Mouse (Mus musculus): ENCODE results near the gene Mfge8. TPM values are rescaled to one million over a fixed set of nuclear protein-coding genes. Genes with fewer than 3 reads are reported as not detected.

Gene Mfge8
- total and polyA plus RNA-seq, 3 experiments = 4.9 to 9.5 TPM; not detected in 1

GRCm38 (mm10) chr7:79139891-79140591 is 8.8 kb downstream of the Mfge8 start:
- TF ChIP-seq POLR2A (IDR thresholded peaks at IDR 0.05; ENCODE audit: control insufficient read depth in 1 of 2, insufficient read depth in 1 of 2, low read depth in 1 of 2, low read length in 2 of 2, poor library complexity in 1 of 2) = no peak
- peak; percentile 43; the same call in 1 of the 2 replicates for TF ChIP-seq NRF1 (IDR thresholded peaks at IDR 0.05; ENCODE audit: insufficient read depth, low read depth, low read length, poor library complexity, severe bottlenecking)
- no peak for TF ChIP-seq MEF2A (IDR thresholded peaks at IDR 0.05; ENCODE audit: extremely low read depth, insufficient replicate concordance, low read depth, low read length, poor library complexity, severe bottlenecking)
- TF ChIP-seq MAFK (IDR thresholded peaks at IDR 0.05; ENCODE audit: borderline replicate concordance, low read depth, low read length) = peak; percentile 35; the same call in 1 of the 2 replicates
- peaks cover 0 to 4% of the 10 kb centered on the region in 2 experiments; a peak in 1 of 4 replicates for H3K4me1 ChIP-seq (ENCODE audit: control insufficient read depth in 1 of 2, insufficient read depth in 2 of 2, low read length in 2 of 2)
- no peaks in the 10 kb centered on the region for H3K27me3 ChIP-seq (ENCODE audit: control insufficient read depth in 1 of 2, insufficient read depth in 2 of 2, low read length in 2 of 2)
- peak overlapping the region; percentile 40; the same call in 1 of the 2 replicates for H3K9ac ChIP-seq (ENCODE audit: control insufficient read depth, low read depth, low read length, poor library complexity, severe bottlenecking)
- peak overlapping the region; percentile 12 to 39; a peak in 2 of 4 replicates for H3K4me3 ChIP-seq (ENCODE audit: control insufficient read depth in 1 of 2, insufficient read depth in 1 of 2, low read depth in 2 of 2, low read length in 2 of 2)
- no peak overlapping the region for H3K27ac ChIP-seq (ENCODE audit: control insufficient read depth, low read depth, low read length)
- no peaks in the 10 kb centered on the region for H3K36me3 ChIP-seq (ENCODE audit: control insufficient read depth in 1 of 2, insufficient read depth in 2 of 2, low read length in 2 of 2)
- DNase-seq (ENCODE audit: low read depth, low spot score) = peak; percentile 67
- H3K9me3 ChIP-seq (replicated peaks; ENCODE audit: insufficient read depth, low read length) = no peaks in the 10 kb centered on the region
- H3K79me2 ChIP-seq (ENCODE audit: control insufficient read depth, insufficient read depth, low read length, poor library complexity) = no peaks in the 10 kb centered on the region

GRCm38 (mm10) chr7:79139328-79139824 is 9.5 kb downstream of the Mfge8 start:
- Histone ChIP-seq H3K36me3 (ENCODE audit: control insufficient read depth in 1 of 2, insufficient read depth in 2 of 2, low read length in 2 of 2) (no peaks in the 10 kb centered on the region), H3K4me1 (ENCODE audit: control insufficient read depth in 1 of 2, insufficient read depth in 2 of 2, low read length in 2 of 2) (peaks cover 0 to 4% of the 10 kb centered on the region in 2 experiments; a peak in 1 of 4 replicates), H3K79me2 (ENCODE audit: control insufficient read depth, insufficient read depth, low read length, poor library complexity) (no peaks in the 10 kb centered on the region), H3K27me3 (ENCODE audit: control insufficient read depth in 1 of 2, insufficient read depth in 2 of 2, low read length in 2 of 2) (no peaks in the 10 kb centered on the region), H3K9me3 (replicated peaks; ENCODE audit: insufficient read depth, low read length) (no peaks in the 10 kb centered on the region), H3K9ac (ENCODE audit: control insufficient read depth, low read depth, low read length, poor library complexity, severe bottlenecking) (no peak overlapping the region), H3K27ac (ENCODE audit: control insufficient read depth, low read depth, low read length) (no peak overlapping the region), H3K4me3 (ENCODE audit: control insufficient read depth in 1 of 2, insufficient read depth in 1 of 2, low read depth in 2 of 2, low read length in 2 of 2) (no peak overlapping the region)
- TF ChIP-seq EP300 (IDR thresholded peaks at IDR 0.05; ENCODE audit: low read depth in 1 of 2, low read length in 2 of 2) (no peak), ZC3H11A (IDR thresholded peaks at IDR 0.05; ENCODE audit: low read depth, low read length) (no peak), RAD21 (IDR thresholded peaks at IDR 0.05; ENCODE audit: low read depth, low read length) (no peak), CHD1 (IDR thresholded peaks at IDR 0.05; ENCODE audit: low read depth, low read length) (no peak), TBP (IDR thresholded peaks at IDR 0.05; ENCODE audit: low read depth, low read length) (no peak), RCOR1 (IDR thresholded peaks at IDR 0.05; ENCODE audit: low read depth, low read length) (no peak), GABPA (IDR thresholded peaks at IDR 0.05; ENCODE audit: low read depth, low read length) (no peak), SIN3A (IDR thresholded peaks at IDR 0.05; ENCODE audit: low read length) (no peak), JUND (IDR thresholded peaks at IDR 0.05; ENCODE audit: low read depth, low read length) (no peak), MAX (IDR thresholded peaks at IDR 0.05; ENCODE audit: low read length) (no peak)
- DNase-seq (ENCODE audit: low read depth, low spot score) = peak; percentile 44

Data from MEL (cell line).